Mouse (Mus musculus): ENCODE data around the gene Trcg1.
A peak's percentile ranks its signal among the peaks of the same experiment; 100 is the strongest.

Gene Trcg1

GRCm38 (mm10) chr9:57262795-57263684 lies 26.7 kb downstream of the Trcg1 start:
- no peak for DNase-seq (ENCODE audit: low spot score)

GRCm38 (mm10) chr9:57265125-57265524 lies 28.8 kb downstream of the Trcg1 start:
- no peak for DNase-seq (ENCODE audit: low spot score)

- DNase-seq (ENCODE audit: low spot score), result no peak
These were observed 31.1 kb downstream of the Trcg1 start for GRCm38 (mm10) chr9:57267421-57267820.

GRCm38 (mm10) chr9:57268078-57268477 lies 31.7 kb downstream of the Trcg1 start:
- DNase-seq (ENCODE audit: low spot score), result no peak

GRCm38 (mm10) chr9:57268575-57268974 lies 32.2 kb downstream of the Trcg1 start:
- no peak for DNase-seq (ENCODE audit: low spot score)

- DNase-seq (ENCODE audit: low spot score), result no peak
These were observed 33.0 kb downstream of the Trcg1 start for GRCm38 (mm10) chr9:57269384-57269783.

GRCm38 (mm10) chr9:57270399-57270798 lies 34.0 kb downstream of the Trcg1 start:
- no peak for DNase-seq (ENCODE audit: low spot score)

- no peak for DNase-seq (ENCODE audit: low spot score)
These were observed 34.7 kb downstream of the Trcg1 start for GRCm38 (mm10) chr9:57271081-57271480.

GRCm38 (mm10) chr9:57271837-57272562 lies 35.6 kb downstream of the Trcg1 start:
- DNase-seq (ENCODE audit: low spot score), result peak; percentile 48

- DNase-seq (ENCODE audit: low spot score), result no peak
These were observed 36.8 kb downstream of the Trcg1 start for GRCm38 (mm10) chr9:57272902-57273804.

- no peak for DNase-seq (ENCODE audit: low spot score)
These were observed 37.6 kb downstream of the Trcg1 start for GRCm38 (mm10) chr9:57273805-57274494.

- DNase-seq (ENCODE audit: low spot score), result no peak
These were observed 40.0 kb downstream of the Trcg1 start for GRCm38 (mm10) chr9:57276311-57276710.

- no peak for DNase-seq (ENCODE audit: low spot score)
These were observed 41.9 kb downstream of the Trcg1 start for GRCm38 (mm10) chr9:57278268-57278667.

GRCm38 (mm10) chr9:57279441-57279840 lies 43.1 kb downstream of the Trcg1 start:
- DNase-seq (ENCODE audit: low spot score), result peak; percentile 85

GRCm38 (mm10) chr9:57281549-57281948 lies 45.2 kb downstream of the Trcg1 start:
- no peak for DNase-seq (ENCODE audit: low spot score)

- DNase-seq (ENCODE audit: low spot score), result no peak
These were observed 46.3 kb downstream of the Trcg1 start for GRCm38 (mm10) chr9:57282686-57283085.

GRCm38 (mm10) chr9:57283311-57283710 lies 47.0 kb downstream of the Trcg1 start:
- DNase-seq (ENCODE audit: low spot score), result no peak

GRCm38 (mm10) chr9:57287183-57287582 lies 50.8 kb downstream of the Trcg1 start:
- no peak for DNase-seq (ENCODE audit: low spot score)

GRCm38 (mm10) chr9:57294905-57295304 lies 58.5 kb downstream of the Trcg1 start:
- no peak for DNase-seq (ENCODE audit: low spot score)

GRCm38 (mm10) chr9:57295666-57296065 lies 59.3 kb downstream of the Trcg1 start:
- DNase-seq (ENCODE audit: low spot score), result no peak

GRCm38 (mm10) chr9:57296277-57296676 lies 59.9 kb downstream of the Trcg1 start:
- no peak for DNase-seq (ENCODE audit: low spot score)
